Mouse (Mus musculus): ENCODE data around the gene Cd209a. TPM values are rescaled to one million over a fixed set of nuclear protein-coding genes. Genes with fewer than 3 reads are reported as not detected.
"Not testable (repeated sequence)": the region's sequence is repeated elsewhere in the genome, so short reads cannot be mapped to it uniquely, and the experiment has no call there.

The Cd209a gene
- not detected in 2 replicates for polyA plus RNA-seq (2015; fragmentation: Nextera tagmentation; extraction: Ambion mirVana)

DNA sequence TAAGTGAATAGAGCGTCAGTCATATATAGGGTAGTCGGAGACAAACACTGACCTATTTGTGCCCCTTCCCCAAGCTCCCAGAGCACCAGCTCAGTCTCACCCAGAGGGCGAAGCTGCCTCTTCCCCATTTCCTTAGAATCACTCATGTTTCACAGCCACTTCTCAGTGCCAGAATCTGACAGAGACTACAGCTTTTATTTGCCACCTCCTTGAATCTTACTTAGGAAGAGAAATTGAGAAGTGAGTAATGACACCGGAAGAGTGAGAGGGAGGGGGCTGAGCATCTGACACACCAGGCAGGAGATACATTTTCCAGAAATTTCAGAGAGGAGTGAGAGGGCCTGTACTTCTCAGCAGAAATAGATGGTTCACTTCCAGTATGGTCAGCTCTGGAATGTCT lies at the start of gene Cd209a:
Gene Cd209a, minus strand, starts transcription at position 224 of the 400 bp plus-strand sequence.
- no peak for ATAC-seq
- H3K4me1 ChIP-seq (replicated peaks) = no peaks in the 10 kb centered on the region

DNA sequence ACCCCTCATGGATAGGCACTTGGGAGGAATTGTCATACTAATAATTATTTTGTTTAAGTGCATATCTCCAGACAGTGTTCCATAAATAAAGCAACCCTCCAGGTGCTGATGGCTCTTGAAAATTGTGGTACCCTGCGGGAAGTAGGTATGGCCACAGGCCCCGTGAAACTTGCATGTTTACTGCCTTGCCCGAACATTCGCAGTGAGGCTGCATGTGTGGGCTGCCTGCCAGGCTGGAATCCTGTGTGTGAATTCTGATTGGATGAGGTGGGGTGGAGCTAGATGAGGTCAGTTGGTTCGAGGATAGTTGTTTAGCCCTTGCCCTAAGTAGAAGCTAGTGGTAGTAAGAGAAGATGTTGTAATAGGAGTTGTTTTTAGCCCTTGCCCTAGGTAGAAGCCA lies 19.9 kb upstream of the Cd209a start:
- H3K4me1 ChIP-seq (replicated peaks); H3K36me3 ChIP-seq; H3K4me3 ChIP-seq (replicated peaks); H3K27me3 ChIP-seq; H3K9ac ChIP-seq (replicated peaks); H3K27ac ChIP-seq; H3K4me2 ChIP-seq (replicated peaks); ATAC-seq: not testable (repeated sequence)
- H3K9me3 ChIP-seq = peaks cover 18% of the 10 kb centered on the region; the same call in 1 of the 2 replicates
- 84% methylated on average over 5 of the region's 5 CpGs for WGBS

More for the DNA sequence above, at the start of gene Cd209a:
- no peak within 1 kb of the TSS for H3K27ac ChIP-seq
- peaks cover 5% of the 10 kb centered on the region; the same call in 1 of the 2 replicates for H3K9me3 ChIP-seq
- H3K36me3 ChIP-seq = no peaks in the 10 kb centered on the region
- H3K9ac ChIP-seq (replicated peaks) = no peak within 1 kb of the TSS
- H3K4me2 ChIP-seq (replicated peaks) = no peak within 1 kb of the TSS
- WGBS = 93% methylated on average over 4 of the region's 4 CpGs
- H3K4me3 ChIP-seq (replicated peaks) = no peak within 1 kb of the TSS
- no peaks in the 10 kb centered on the region for H3K27me3 ChIP-seq

DNA sequence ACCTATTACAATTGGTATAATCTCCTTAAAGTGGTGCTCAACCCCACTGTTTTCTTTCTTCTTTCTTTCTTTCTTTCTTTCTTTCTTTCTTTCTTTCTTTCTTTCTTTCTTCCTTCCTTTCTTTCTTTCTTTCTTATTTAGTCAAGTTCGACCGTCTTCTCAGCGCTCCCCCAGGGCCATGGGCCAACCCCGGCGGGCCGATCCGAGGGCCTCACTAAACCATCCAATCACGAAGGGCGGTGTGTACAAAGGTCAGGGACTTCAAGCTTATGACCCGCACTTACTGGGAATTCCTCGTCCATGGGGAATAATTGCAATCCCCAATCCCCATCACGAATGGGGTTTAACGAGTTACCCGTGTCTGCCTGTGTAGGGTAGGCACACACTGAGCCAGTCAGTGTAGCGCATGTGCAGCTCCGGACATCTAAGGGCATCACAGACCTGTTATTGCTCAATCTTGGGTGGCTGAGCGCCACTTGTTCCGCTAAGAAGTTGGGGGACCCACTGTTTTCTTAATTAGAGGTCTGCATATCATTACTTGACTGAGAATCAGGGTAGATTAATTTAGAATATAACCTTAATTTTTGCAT lies 5.6 kb upstream of the Cd209a start:
- Histone ChIP-seq H3K36me3 (no peaks in the 10 kb centered on the region), H3K27me3 (no peaks in the 10 kb centered on the region), H3K9ac (replicated peaks) (no peak overlapping the region), H3K9me3 (peaks cover 11% of the 10 kb centered on the region; the same call in 1 of the 2 replicates), H3K4me2 (replicated peaks) (no peak overlapping the region), H3K4me3 (replicated peaks) (no peak overlapping the region), H3K4me1 (replicated peaks) (no peaks in the 10 kb centered on the region), H3K27ac (no peak overlapping the region)
- WGBS = 63% methylated on average over 18 of the region's 18 CpGs
- ATAC-seq = peak; percentile 99

GRCm38 (mm10) chr8:3736947-3737346 lies 11.8 kb downstream of the Cd209a start:
- ATAC-seq = no peak
- no peaks in the 10 kb centered on the region for H3K36me3 ChIP-seq
- no peak overlapping the region for H3K9ac ChIP-seq (replicated peaks)
- H3K27me3 ChIP-seq = no peaks in the 10 kb centered on the region
- no peak overlapping the region for H3K4me2 ChIP-seq (replicated peaks)
- H3K9me3 ChIP-seq = no peaks in the 10 kb centered on the region
- 91% methylated on average over 2 of the region's 2 CpGs for WGBS
- H3K27ac ChIP-seq = no peak overlapping the region
- H3K4me1 ChIP-seq (replicated peaks) = no peaks in the 10 kb centered on the region
- no peak overlapping the region for H3K4me3 ChIP-seq (replicated peaks)

- Histone ChIP-seq H3K4me2 (replicated peaks) (no peak overlapping the region), H3K36me3 (no peaks in the 10 kb centered on the region), H3K4me3 (replicated peaks) (no peak overlapping the region), H3K27me3 (no peaks in the 10 kb centered on the region), H3K4me1 (replicated peaks) (no peaks in the 10 kb centered on the region), H3K9ac (replicated peaks) (no peak overlapping the region), H3K27ac (no peak overlapping the region), H3K9me3 (no peaks in the 10 kb centered on the region)
- no peak for ATAC-seq
- 94% methylated on average over 2 of the region's 2 CpGs for WGBS
Observed at GRCm38 (mm10) chr8:3735599-3735998, 13.2 kb downstream of the Cd209a start.

GRCm38 (mm10) chr8:3734084-3734483 lies 14.7 kb downstream of the Cd209a start:
- Histone ChIP-seq H3K27ac (no peak overlapping the region), H3K9ac (replicated peaks) (no peak overlapping the region), H3K4me3 (replicated peaks) (no peak overlapping the region), H3K4me1 (replicated peaks) (no peaks in the 10 kb centered on the region), H3K27me3 (no peaks in the 10 kb centered on the region), H3K9me3 (no peaks in the 10 kb centered on the region), H3K36me3 (no peaks in the 10 kb centered on the region), H3K4me2 (replicated peaks) (no peak overlapping the region)
- WGBS = 67% methylated on average over 1 of the region's 1 CpGs
- no peak for ATAC-seq

- no peaks in the 10 kb centered on the region for H3K27me3 ChIP-seq
- no peak overlapping the region for H3K4me2 ChIP-seq (replicated peaks)
- no peak overlapping the region for H3K9ac ChIP-seq (replicated peaks)
- no peak overlapping the region for H3K27ac ChIP-seq
- H3K36me3 ChIP-seq = no peaks in the 10 kb centered on the region
- WGBS = 47% methylated on average over 1 of the region's 1 CpGs
- no peak overlapping the region for H3K4me3 ChIP-seq (replicated peaks)
- H3K4me1 ChIP-seq (replicated peaks) = no peaks in the 10 kb centered on the region
- no peaks in the 10 kb centered on the region for H3K9me3 ChIP-seq
- ATAC-seq = no peak
Observed at GRCm38 (mm10) chr8:3721041-3721440, 27.7 kb downstream of the Cd209a start.

GRCm38 (mm10) chr8:3720551-3720950 lies 28.2 kb downstream of the Cd209a start, which contains the start of gene Clec4g:
Gene Clec4g (minus strand): TSS chr8:3720651.
- Histone ChIP-seq H3K4me1 (replicated peaks) (no peaks in the 10 kb centered on the region), H3K27me3 (no peaks in the 10 kb centered on the region), H3K4me3 (replicated peaks) (no peak within 1 kb of the TSS), H3K36me3 (no peaks in the 10 kb centered on the region), H3K9ac (replicated peaks) (no peak within 1 kb of the TSS), H3K4me2 (replicated peaks) (no peak within 1 kb of the TSS), H3K9me3 (no peaks in the 10 kb centered on the region), H3K27ac (no peak within 1 kb of the TSS)
- 83% methylated on average over 5 of the region's 5 CpGs for WGBS
- no peak for ATAC-seq

- H3K9ac ChIP-seq (replicated peaks) = no peak overlapping the region
- peak; percentile 74 for ATAC-seq
- no peak overlapping the region for H3K4me2 ChIP-seq (replicated peaks)
- H3K36me3 ChIP-seq = no peaks in the 10 kb centered on the region
- H3K4me3 ChIP-seq (replicated peaks) = no peak overlapping the region
- H3K9me3 ChIP-seq = no peaks in the 10 kb centered on the region
- no peaks in the 10 kb centered on the region for H3K4me1 ChIP-seq (replicated peaks)
- no peak overlapping the region for H3K27ac ChIP-seq
- H3K27me3 ChIP-seq = no peaks in the 10 kb centered on the region
- WGBS = 15% methylated on average over 14 of the region's 14 CpGs
Observed at GRCm38 (mm10) chr8:3718559-3718958, 30.2 kb downstream of the Cd209a start.

DNA sequence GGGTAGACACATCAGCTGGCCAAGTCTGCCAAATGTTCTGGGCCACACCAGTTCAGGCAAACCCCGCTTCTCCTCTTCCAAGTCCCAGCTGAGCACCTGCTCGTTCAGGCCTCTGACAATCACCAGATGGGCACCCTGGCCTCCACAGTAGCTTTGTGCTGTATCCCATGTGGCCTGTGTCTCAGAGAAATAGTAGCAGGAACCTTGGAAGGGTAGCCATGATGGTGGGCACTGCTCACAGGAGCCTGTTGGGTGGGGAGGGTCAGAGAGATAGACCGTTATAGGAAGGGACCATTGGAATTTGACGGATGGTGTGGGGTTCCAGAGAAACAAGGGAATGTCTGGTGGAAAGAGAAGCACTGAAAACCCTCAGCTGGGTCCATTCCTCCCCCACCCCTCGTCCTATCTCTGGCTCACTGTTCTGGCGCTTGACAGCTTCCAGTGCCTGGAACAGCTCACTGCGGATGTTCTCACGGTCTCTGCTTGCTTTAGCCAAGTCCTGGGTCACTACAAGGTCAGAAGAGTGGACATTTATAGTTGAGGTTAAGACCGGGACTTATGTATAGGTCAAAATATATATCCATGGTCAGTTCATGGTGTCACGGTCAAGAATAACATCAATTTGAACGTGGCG lies 31.3 kb downstream of the Cd209a start:
- H3K4me3 ChIP-seq (replicated peaks) = no peak overlapping the region
- H3K36me3 ChIP-seq = no peaks in the 10 kb centered on the region
- no peaks in the 10 kb centered on the region for H3K27me3 ChIP-seq
- WGBS = 88% methylated on average over 12 of the region's 12 CpGs
- no peaks in the 10 kb centered on the region for H3K4me1 ChIP-seq (replicated peaks)
- ATAC-seq = no peak
- no peaks in the 10 kb centered on the region for H3K9me3 ChIP-seq
- H3K4me2 ChIP-seq (replicated peaks) = no peak overlapping the region
- H3K9ac ChIP-seq (replicated peaks) = no peak overlapping the region
- no peak overlapping the region for H3K27ac ChIP-seq

- no peaks in the 10 kb centered on the region for H3K27me3 ChIP-seq
- H3K9ac ChIP-seq (replicated peaks) = no peak overlapping the region
- H3K4me3 ChIP-seq (replicated peaks) = no peak overlapping the region
- 75% methylated on average over 2 of the region's 2 CpGs for WGBS
- no peaks in the 10 kb centered on the region for H3K36me3 ChIP-seq
- no peaks in the 10 kb centered on the region for H3K4me1 ChIP-seq (replicated peaks)
- H3K9me3 ChIP-seq = no peaks in the 10 kb centered on the region
- H3K4me2 ChIP-seq (replicated peaks) = no peak overlapping the region
- ATAC-seq = no peak
- H3K27ac ChIP-seq = no peak overlapping the region
Observed at GRCm38 (mm10) chr8:3711646-3712045, 37.1 kb downstream of the Cd209a start.

DNA sequence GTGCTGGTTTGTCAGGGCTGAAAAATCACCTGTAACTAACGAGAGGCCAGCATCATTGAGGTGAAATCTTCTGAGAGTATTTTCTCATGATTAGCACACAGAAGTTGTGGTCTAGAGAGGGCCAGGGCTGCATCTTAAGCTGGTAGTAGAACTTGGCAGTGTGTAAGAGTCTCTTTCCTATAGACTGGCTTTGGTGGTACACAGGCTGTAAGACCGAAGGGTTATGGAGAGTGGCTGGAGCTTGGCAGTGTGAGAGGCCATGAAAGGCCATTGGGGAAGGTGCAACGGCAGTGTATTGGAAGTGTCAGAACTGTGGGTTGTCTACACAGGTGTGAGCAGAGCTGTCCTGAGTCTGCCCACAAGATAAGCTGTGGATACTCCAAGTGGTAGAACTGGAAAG lies 38.5 kb downstream of the Cd209a start:
- H3K4me3 ChIP-seq (replicated peaks) = no peak overlapping the region
- H3K4me1 ChIP-seq (replicated peaks) = no peaks in the 10 kb centered on the region
- WGBS = 88% methylated on average over 3 of the region's 3 CpGs
- H3K9ac ChIP-seq (replicated peaks) = no peak overlapping the region
- no peak overlapping the region for H3K4me2 ChIP-seq (replicated peaks)
- no peaks in the 10 kb centered on the region for H3K36me3 ChIP-seq
- ATAC-seq = no peak
- H3K27me3 ChIP-seq = no peaks in the 10 kb centered on the region
- no peak overlapping the region for H3K27ac ChIP-seq
- H3K9me3 ChIP-seq = no peaks in the 10 kb centered on the region

GRCm38 (mm10) chr8:3707611-3708010 lies 41.2 kb downstream of the Cd209a start:
- Histone ChIP-seq H3K4me2 (replicated peaks) (no peak overlapping the region), H3K4me1 (replicated peaks) (no peaks in the 10 kb centered on the region), H3K9me3 (no peaks in the 10 kb centered on the region), H3K27me3 (no peaks in the 10 kb centered on the region), H3K27ac (no peak overlapping the region), H3K36me3 (no peaks in the 10 kb centered on the region), H3K9ac (replicated peaks) (no peak overlapping the region), H3K4me3 (replicated peaks) (no peak overlapping the region)
- WGBS = 75% methylated on average over 7 of the region's 7 CpGs
- no peak for ATAC-seq

Measured in midbrain, embryonic 13.5 days (tissue).